Mouse (Mus musculus) left cerebral cortex, adult 8-10 months (tissue): ENCODE measurements at regions not wholly inside any gene's neighbourhood (a gene's known extent, or its start where the extent isn't known, plus 50 kb on each side); places are given as distances from the start of the nearest gene placed in this dataset.

Experiments
- DNase-seq, 2 experiments: peaks; one replicate each; pipeline ENCODE4 v3.0.0; 2022; ENCODE audit warnings: low spot score in 2 of 2

- no peak for DNase-seq
Measured at GRCm38 (mm10) chr3:38697871-38698270, 188.9 kb upstream of the Fat4 start.

GRCm38 (mm10) chr3:38697349-38697748, 189.4 kb upstream of the Fat4 start:
- DNase-seq: no peak

GRCm38 (mm10) chr3:38695836-38696235, 190.9 kb upstream of the Fat4 start:
- DNase-seq: no peak

DNA sequence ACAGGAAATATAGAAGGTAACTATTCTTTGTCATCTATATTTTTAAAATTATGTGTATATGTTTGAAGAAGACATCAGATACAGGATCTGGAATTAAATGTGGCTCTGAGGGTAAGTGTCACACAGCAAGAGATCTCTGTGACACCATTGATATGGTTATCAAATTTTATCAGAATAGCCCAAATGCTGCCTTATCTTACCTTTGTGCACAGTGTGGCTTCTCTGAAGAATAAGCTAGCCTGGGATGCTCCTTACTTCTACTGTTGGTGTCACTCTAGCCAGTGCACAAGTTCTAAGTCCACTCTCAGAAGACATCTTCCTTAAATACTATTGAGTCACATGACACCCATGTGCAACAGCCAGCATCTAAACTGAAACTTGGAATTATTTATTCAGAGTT, 194.0 kb upstream of the Fat4 start:
- no peak for DNase-seq

DNA sequence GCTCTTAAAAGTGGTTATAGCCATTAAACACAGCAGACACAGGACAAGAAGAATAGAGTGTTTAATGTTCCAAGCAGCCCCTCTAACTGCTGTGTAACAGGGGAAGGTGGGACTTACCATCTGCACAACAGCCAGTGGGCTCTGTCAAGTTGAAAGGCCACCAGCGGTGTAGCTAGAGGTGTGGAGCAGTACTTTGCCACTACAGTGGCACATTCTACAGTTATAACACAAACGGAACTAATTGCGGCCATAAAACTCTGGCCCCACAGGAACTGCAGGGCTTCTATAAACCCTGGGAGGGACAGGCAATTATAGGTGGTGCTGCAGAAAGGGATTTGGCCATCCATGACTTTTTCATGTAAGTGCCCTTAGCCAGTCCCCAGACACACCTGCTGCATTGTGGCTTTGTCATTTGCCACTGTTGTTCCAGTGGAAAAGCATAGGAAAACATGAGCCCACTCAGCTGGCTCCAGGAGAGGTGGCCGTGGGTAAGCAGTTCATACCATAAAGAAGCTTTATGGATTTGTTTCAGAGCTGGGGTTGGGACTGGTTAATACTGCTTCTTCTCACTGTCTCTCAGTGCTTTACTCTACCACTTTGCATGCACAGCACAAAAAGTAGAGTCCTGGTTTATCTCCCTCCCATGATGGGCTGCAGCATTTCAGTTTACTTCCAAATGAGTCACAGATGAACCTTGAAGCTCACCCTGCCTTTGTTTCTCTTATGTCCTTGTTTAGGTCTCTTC, 199.8 kb upstream of the Ankrd50 start:
- no peak for DNase-seq

GRCm38 (mm10) chr3:38663670-38664494, 179.2 kb upstream of the Ankrd50 start:
- no peak for DNase-seq

DNA sequence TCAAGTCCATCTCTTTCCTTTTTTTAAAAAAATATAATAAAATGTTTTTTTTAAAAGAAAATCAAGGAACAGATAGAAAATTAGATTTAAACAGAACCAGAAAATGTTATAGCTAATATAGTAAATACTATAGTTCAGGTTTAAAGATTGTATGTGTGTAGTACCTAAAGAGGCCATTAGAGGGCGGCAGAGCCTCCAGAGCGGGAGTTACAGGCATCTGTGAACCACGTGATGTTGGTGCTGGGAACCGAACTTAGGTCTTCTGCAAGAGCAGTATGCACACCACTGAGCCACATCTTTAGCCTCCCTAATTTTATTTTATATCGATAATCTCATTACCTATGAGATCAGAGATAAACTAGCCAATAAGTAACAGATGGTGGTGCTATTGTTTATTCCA, 178.4 kb upstream of the Ankrd50 start:
- no peak for DNase-seq

DNA sequence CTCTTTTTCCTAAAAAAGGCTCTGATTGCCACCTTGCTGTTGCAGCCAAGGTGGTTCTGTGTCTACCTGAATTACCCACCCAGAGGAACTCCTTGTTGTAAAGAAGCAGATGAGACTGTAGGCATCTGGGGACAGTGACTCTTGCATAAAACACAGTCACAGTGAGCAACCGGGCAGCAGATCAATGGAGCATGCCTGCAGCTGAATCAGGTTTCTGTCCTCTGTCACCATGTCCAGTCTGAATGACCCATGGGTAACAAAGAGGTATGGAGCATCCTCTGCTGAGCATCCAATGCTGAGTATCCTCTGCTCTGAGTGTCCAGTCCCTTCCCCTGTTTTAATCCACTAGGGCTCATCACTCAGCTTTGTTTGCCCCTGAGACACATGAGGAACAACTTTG, 172.1 kb upstream of the Ankrd50 start:
- no peak for DNase-seq

DNA sequence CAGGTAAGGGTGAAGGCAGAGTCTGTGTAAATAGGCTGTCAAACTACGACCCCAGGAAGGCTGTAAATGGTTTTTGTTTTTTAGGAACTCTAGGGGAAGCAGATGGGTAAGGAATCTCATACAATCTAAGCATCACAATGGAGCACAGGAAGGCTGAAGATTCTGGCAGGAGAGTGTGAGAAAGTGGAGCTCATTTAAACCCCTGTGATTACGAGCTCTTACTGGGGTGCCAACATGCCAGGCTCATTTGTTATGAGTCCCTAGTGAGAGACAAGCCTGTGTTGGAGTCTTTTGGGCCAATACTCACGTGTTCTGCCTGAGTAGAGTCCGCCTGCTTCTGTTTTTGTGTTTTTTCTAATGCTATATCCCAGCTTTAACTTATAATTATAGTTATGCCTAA, 169.3 kb upstream of the Ankrd50 start:
- DNase-seq: no peak

GRCm38 (mm10) chr3:38652985-38653685, 168.5 kb upstream of the Ankrd50 start:
- no peak for DNase-seq

- no peak for DNase-seq
Measured at GRCm38 (mm10) chr3:38650176-38650575, 165.5 kb upstream of the Ankrd50 start.

GRCm38 (mm10) chr3:38648633-38649032, 164.0 kb upstream of the Ankrd50 start:
- DNase-seq: no peak

- no peak for DNase-seq
Measured at GRCm38 (mm10) chr3:38647737-38648330, 163.2 kb upstream of the Ankrd50 start.

DNA sequence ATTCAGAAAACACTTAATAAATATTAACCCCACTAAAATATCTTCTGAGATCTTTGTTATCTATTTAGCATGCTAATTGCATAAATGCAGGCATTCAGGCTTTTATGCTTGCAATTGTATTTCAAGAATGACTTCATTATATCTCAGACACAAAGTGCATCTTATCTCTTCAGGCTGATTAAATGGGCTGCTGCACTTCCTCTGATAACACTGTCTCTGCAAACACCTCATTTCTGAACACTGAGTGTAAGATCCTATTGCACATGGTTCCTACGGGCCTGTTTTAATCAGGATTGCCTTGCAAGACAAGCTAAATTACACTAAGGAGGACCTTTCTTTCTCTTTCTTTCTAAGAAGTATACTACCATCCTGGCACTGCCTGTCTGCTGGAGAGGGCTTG, 157.1 kb upstream of the Ankrd50 start:
- DNase-seq: no peak

DNA sequence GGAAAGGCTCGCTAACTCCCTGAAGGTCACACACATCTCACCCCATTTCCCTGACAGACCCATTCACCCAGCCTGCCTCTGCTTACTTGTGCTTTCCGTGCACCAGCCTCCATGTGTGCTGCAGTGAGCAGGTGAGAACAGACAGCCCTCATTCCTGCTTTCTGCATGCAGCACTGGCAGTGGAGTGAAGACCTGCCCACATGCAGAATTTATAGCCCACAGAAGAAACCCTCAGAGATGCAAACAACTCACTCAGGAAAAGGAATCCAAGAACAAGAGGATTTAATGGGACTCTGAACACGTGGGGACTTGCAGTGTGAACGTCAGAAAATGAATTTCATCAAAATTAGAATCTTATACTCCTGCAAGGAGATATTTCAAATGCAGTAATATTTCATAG, 152.2 kb upstream of the Ankrd50 start:
- DNase-seq: no peak

- no peak for DNase-seq
Measured at GRCm38 (mm10) chr3:38633347-38633746, 148.7 kb upstream of the Ankrd50 start.

DNA sequence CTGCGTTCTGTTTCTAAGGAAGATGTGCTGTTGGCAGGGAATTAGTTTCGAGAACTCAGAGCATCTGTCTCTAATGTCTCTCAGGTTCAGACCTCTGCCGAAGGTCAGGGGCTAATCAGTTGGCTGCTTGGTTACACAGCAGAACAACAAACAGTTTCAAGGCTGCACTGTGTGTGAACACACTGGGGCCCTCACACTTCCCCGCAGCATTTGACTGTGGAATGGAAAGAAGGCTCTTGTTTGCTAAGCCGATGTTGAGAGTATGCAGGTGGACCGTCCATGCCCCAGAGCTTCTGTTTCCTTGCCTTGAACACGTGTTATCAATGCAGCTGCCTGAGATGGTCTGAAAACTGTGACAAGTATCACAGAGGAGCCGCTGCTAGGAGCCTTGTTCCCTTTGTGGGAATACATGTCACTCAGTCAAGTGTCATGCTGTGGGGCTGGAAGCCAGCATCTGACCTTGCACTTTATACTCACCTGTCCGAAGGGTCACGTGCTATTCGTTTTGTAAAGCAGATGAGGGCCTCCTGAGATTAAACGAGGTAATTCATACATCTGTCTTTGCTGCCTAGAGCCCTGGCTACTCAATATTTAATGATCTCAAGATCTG, 141.0 kb upstream of the Ankrd50 start:
- DNase-seq: no peak

- peak in 1 of 2 experiments; percentile 13 for DNase-seq
Measured at GRCm38 (mm10) chr3:38617989-38618388, 133.3 kb upstream of the Ankrd50 start.

GRCm38 (mm10) chr3:38617217-38617616, 132.6 kb upstream of the Ankrd50 start:
- no peak for DNase-seq

DNA sequence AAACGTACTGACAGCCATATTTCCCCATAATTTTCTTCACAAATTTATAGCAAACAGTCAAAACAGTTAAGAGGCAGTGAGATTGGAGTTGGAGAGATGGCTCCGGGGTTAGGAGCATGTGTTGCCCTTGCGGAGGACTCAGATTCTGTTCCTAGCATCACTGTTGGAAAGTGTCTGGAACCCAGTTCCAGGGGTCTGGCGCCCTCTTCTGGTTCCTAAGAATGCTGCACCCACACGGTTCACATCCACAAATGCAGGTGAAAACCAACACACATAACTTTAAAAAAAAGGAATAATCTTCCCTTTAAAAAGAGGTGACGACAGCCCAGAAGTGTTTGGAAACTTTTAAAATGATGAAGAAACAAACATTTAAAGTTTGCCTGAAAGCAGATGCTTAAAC, 129.1 kb upstream of the Ankrd50 start:
- no peak for DNase-seq

DNA sequence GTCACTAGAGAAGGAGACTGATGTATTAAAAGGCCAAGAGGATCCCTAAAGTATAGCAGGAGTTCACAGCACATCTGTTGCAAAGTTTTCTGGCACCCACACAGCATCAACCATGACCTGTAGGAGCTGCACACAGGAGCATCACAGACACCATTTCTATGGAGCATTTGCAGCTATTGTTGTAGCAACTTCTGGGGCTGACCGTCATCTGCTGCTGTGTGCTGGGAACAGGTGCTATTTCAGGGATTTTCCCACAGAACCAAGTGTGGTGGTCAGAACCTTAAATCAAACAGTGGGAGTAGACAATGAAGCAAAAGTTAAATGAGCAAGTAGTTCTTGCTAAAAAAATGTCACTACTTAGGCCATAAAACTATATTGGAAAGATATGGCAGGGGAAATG, 106.9 kb upstream of the Ankrd50 start:
- no peak for DNase-seq
